10 mouse cellular contexts compared by ENCODE assay signal in genomic region chr8:44899575-44899991, GRCm38 (mm10). TPM values are rescaled to one million over a fixed set of nuclear protein-coding genes. Genes with fewer than 3 reads are reported as not detected.
DNase-seq lines count a peak whose midpoint lies in the region; ATAC-seq lines count a peak whose summit lies in the region.
"Had no signal": no experiment of that assay in that cellular context is flagged by ENCODE, and none has a peak within 500 bp of the region (broad histone marks: within the 10 kb centered on the region; RNA-seq: fewer than 3 reads in every experiment).

No protein-coding gene starts in this region.

- H3K27ac ChIP-seq in embryonic facial prominence, embryonic 11.5 days (replicated peaks; ENCODE audit: low read depth, low read length) = 0 out of 2 replicates have a peak overlapping the region, but pooled peaks have one; percentile 9
- no peak overlapping the region for H3K27ac ChIP-seq in midbrain, embryonic 16.5 days (ENCODE audit: low read length)

- no peak overlapping the region for H3K4me3 ChIP-seq in embryonic facial prominence, embryonic 11.5 days (ENCODE audit: low read depth, low read length)
- no peak overlapping the region for H3K4me3 ChIP-seq in midbrain, embryonic 16.5 days (ENCODE audit: low read depth, low read length)

- H3K4me2 ChIP-seq in embryonic facial prominence, embryonic 11.5 days (ENCODE audit: low read depth, low read length) = no peak overlapping the region
- H3K4me2 ChIP-seq in midbrain, embryonic 16.5 days (ENCODE audit: low read length) = peak overlapping the region; percentile 20

- DNase-seq in kidney, postnatal 10 days = peak; percentile 37
- DNase-seq in kidney, adult 9 months = no peak
- DNase-seq in embryonic facial prominence, embryonic 11.5 days (ENCODE audit: low spot score) = peak; percentile 52
- DNase-seq in layer of hippocampus, adult 18-20 months (ENCODE audit: low spot score in 2 of 2) = peak; percentile 22 to 54
- no peak for DNase-seq in gastrocnemius, postnatal 10 days
- no peak for DNase-seq in cerebellum, adult 18-20 months
- no peak for DNase-seq in adrenal gland, postnatal 4 days (ENCODE audit: low spot score in 2 of 2)
- DNase-seq: heart, adult 18-20 months; kidney, postnatal 14 days had no signal

- H3K27me3 ChIP-seq in embryonic facial prominence, embryonic 11.5 days (ENCODE audit: control insufficient read depth, insufficient read depth, low read length) = no peaks in the 10 kb centered on the region
- H3K27me3 ChIP-seq in midbrain, embryonic 16.5 days (ENCODE audit: control insufficient read depth, insufficient read depth, low read depth, low read length) = no peaks in the 10 kb centered on the region

- peak; percentile 79; the same call in 1 of the 2 replicates for ATAC-seq in embryonic facial prominence, embryonic 11.5 days (replicated peaks; ENCODE audit: insufficient number of reproducible peaks, low FRiP score, low TSS enrichment, low read depth)
- no peak for ATAC-seq in midbrain, embryonic 16.5 days

- H3K4me1 ChIP-seq in embryonic facial prominence, embryonic 11.5 days (ENCODE audit: control insufficient read depth, insufficient read depth, low read length) = no peaks in the 10 kb centered on the region
- no peaks in the 10 kb centered on the region for H3K4me1 ChIP-seq in midbrain, embryonic 16.5 days (ENCODE audit: control insufficient read depth, insufficient read depth, low read length)

- 47% methylated on average over 12 of the region's 12 CpGs for whole genome bisulfite sequencing in embryonic facial prominence, embryonic 11.5 days
- 45% methylated on average over 12 of the region's 12 CpGs for WGBS in midbrain, embryonic 16.5 days

- no peaks in the 10 kb centered on the region for H3K36me3 ChIP-seq in embryonic facial prominence, embryonic 11.5 days (replicated peaks; ENCODE audit: control insufficient read depth, insufficient read depth, low read depth, low read length)
- no peaks in the 10 kb centered on the region for H3K36me3 ChIP-seq in midbrain, embryonic 16.5 days (ENCODE audit: control insufficient read depth, insufficient read depth, low read length)

- H3K9ac ChIP-seq in embryonic facial prominence, embryonic 11.5 days (replicated peaks; ENCODE audit: low read length) = peak overlapping the region; percentile 14; the same call in 1 of the 2 replicates
- no peak overlapping the region for H3K9ac ChIP-seq in midbrain, embryonic 16.5 days (ENCODE audit: low read depth, low read length)

- no peaks in the 10 kb centered on the region for H3K9me3 ChIP-seq in embryonic facial prominence, embryonic 11.5 days (replicated peaks; ENCODE audit: control insufficient read depth, low read length)
- no peaks in the 10 kb centered on the region for H3K9me3 ChIP-seq in midbrain, embryonic 16.5 days (replicated peaks; ENCODE audit: control insufficient read depth, low read length, poor library complexity, severe bottlenecking)

RNA-seq across cellular contexts. Expression of gene Fat1, which starts 35.7 kb away (rescaled TPM):
- polyA plus RNA-seq in embryonic facial prominence, embryonic 11.5 days (2014; fragmentation: Nextera tagmentation; extraction: Ambion mirVana) = 34.4 and 37.7 TPM in 2 replicates
- total RNA-seq in layer of hippocampus, adult 18-20 months (2021) = 10 to 100 TPM; 19.5 to 23.1 TPM
- polyA plus RNA-seq in midbrain, embryonic 16.5 days (2015; fragmentation: Nextera tagmentation; extraction: Ambion mirVana) = 9.8 and 13.9 TPM in 2 replicates
- total RNA-seq in gastrocnemius, postnatal 10 days (2021) = 10 to 100 TPM; 17.8 to 30.4 TPM
- 10 to 100 TPM; 75.5 to 90.7 TPM for total RNA-seq in adrenal gland, postnatal 4 days (2021)

Comparison
In these comparisons a context has a peak if more than half of its experiments do, and no peak if none do; other contexts are left out.
1. DNase-seq: peak in kidney, postnatal 10 days (single experiment), embryonic facial prominence, embryonic 11.5 days (single experiment) and layer of hippocampus, adult 18-20 months (2 of 2); none in kidney, adult 9 months (single experiment), gastrocnemius, postnatal 10 days (single experiment), cerebellum, adult 18-20 months (0 of 2) and adrenal gland, postnatal 4 days (0 of 2).